Mouse (Mus musculus) embryonic facial prominence, embryonic 10.5 days (tissue): ENCODE data around the gene Slc16a6. TPM values are rescaled to one million over a fixed set of nuclear protein-coding genes. Genes with fewer than 3 reads are reported as not detected.
"Not testable (repeated sequence)": the region's sequence is repeated elsewhere in the genome, so short reads cannot be mapped to it uniquely, and the experiment has no call there.

Experiments
- DNase-seq: peaks from one replicate; pipeline ENCODE4 v3.0.0-alpha.2; 2017; ENCODE audit warnings: low spot score
- H3K27ac ChIP-seq: fragments of 300-500 bp; sonication (generic); replicated peaks from 2 replicates; pipeline ENCODE4 v1.5.1; 2016; ENCODE audit warnings: mild to moderate bottlenecking
- H3K27me3 ChIP-seq: fragments of 300-500 bp; sonication (generic); replicated peaks from 2 replicates; pipeline ENCODE4 v1.6.1; 2016; ENCODE audit warnings: low read depth, mild to moderate bottlenecking; ENCODE audit not compliant: poor library complexity, severe bottlenecking
- H3K36me3 ChIP-seq: fragments of 300-500 bp; sonication (generic); replicated peaks from 2 replicates; pipeline ENCODE4 v1.6.1; 2016; ENCODE audit warnings: mild to moderate bottlenecking, moderate library complexity
- H3K4me1 ChIP-seq: fragments of 300-500 bp; sonication (generic); 2 replicates; pipeline ENCODE4 v1.6.1; 2016
- H3K4me3 ChIP-seq: fragments of 300-500 bp; sonication (generic); 2 replicates; pipeline ENCODE4 v1.5.1; 2016; ENCODE audit warnings: mild to moderate bottlenecking, moderate library complexity
- H3K9me3 ChIP-seq: fragments of 300-500 bp; sonication (generic); 2 replicates; pipeline ENCODE4 v1.6.1; 2016; ENCODE audit warnings: mild to moderate bottlenecking
- WGBS: fragments of 180-500 bp; shearing (Covaris S2); methylation state at CpG from one replicate; pipeline ENCODE4 v1.1.7; 2016; 5-methylcytosine and 5-hydroxymethylcytosine counted together
- polyA plus RNA-seq: library from polyadenylated mRNA; unstranded; fragments of >200 nt; fragmentation: Nextera tagmentation; extraction: Ambion mirVana; gene quantifications from 2 replicates; pipeline ENCODE4 v1.2.1, GENCODE M21; 2016

Gene Slc16a6
- polyA plus RNA-seq, 1 experiment from 2014 or later: 3.8 TPM

GRCm38 (mm10) chr11:109496475-109496993 lies 23.1 kb upstream of the Slc16a6 start:
- H3K9me3 ChIP-seq: no peaks in the 10 kb centered on the region
- 90% methylated on average over 7 of the region's 7 CpGs for WGBS
- H3K27ac ChIP-seq: no peak overlapping the region
- H3K27me3 ChIP-seq: no peaks in the 10 kb centered on the region
- H3K4me3 ChIP-seq: no peak overlapping the region
- no peaks in the 10 kb centered on the region for H3K36me3 ChIP-seq
- DNase-seq: no peak
- H3K4me1 ChIP-seq: peaks cover 23% of the 10 kb centered on the region

- Histone ChIP-seq H3K27me3 (no peaks in the 10 kb centered on the region), H3K4me1 (peaks cover 23% of the 10 kb centered on the region), H3K4me3 (no peak overlapping the region), H3K27ac (no peak overlapping the region), H3K9me3 (no peaks in the 10 kb centered on the region), H3K36me3 (no peaks in the 10 kb centered on the region)
- WGBS: 73% methylated on average over 14 of the region's 14 CpGs
- DNase-seq: no peak
These were observed 22.5 kb upstream of the Slc16a6 start for GRCm38 (mm10) chr11:109495771-109496474.

GRCm38 (mm10) chr11:109494890-109495770 lies 21.7 kb upstream of the Slc16a6 start:
- no peak overlapping the region for H3K4me3 ChIP-seq
- DNase-seq: no peak
- WGBS: 72% methylated on average over 24 of the region's 24 CpGs
- H3K27me3 ChIP-seq: no peaks in the 10 kb centered on the region
- H3K4me1 ChIP-seq: peaks cover 23% of the 10 kb centered on the region
- no peaks in the 10 kb centered on the region for H3K9me3 ChIP-seq
- no peaks in the 10 kb centered on the region for H3K36me3 ChIP-seq
- no peak overlapping the region for H3K27ac ChIP-seq

GRCm38 (mm10) chr11:109492847-109493464 lies 19.6 kb upstream of the Slc16a6 start:
- H3K27ac ChIP-seq, H3K9me3 ChIP-seq, H3K36me3 ChIP-seq, H3K27me3 ChIP-seq, DNase-seq, H3K4me3 ChIP-seq: not testable (repeated sequence)
- H3K4me1 ChIP-seq: peaks cover 19% of the 10 kb centered on the region
- WGBS: 85% methylated on average over 8 of the region's 8 CpGs

- DNase-seq: no peak
- Histone ChIP-seq H3K36me3 (no peaks in the 10 kb centered on the region), H3K4me1 (peaks cover 19% of the 10 kb centered on the region), H3K9me3 (no peaks in the 10 kb centered on the region), H3K27ac (no peak overlapping the region), H3K27me3 (no peaks in the 10 kb centered on the region), H3K4me3 (no peak overlapping the region)
- WGBS: 85% methylated on average over 4 of the region's 4 CpGs
These were observed 18.4 kb upstream of the Slc16a6 start for GRCm38 (mm10) chr11:109491844-109492243.

GRCm38 (mm10) chr11:109489763-109490162 lies 16.4 kb upstream of the Slc16a6 start:
- Histone ChIP-seq H3K4me3 (no peak overlapping the region), H3K36me3 (no peaks in the 10 kb centered on the region), H3K27ac (no peak overlapping the region), H3K9me3 (no peaks in the 10 kb centered on the region), H3K27me3 (no peaks in the 10 kb centered on the region), H3K4me1 (peaks cover 10% of the 10 kb centered on the region)
- WGBS: 91% methylated on average over 2 of the region's 2 CpGs
- DNase-seq: no peak

GRCm38 (mm10) chr11:109487991-109488684 lies 14.7 kb upstream of the Slc16a6 start:
- no peaks in the 10 kb centered on the region for H3K36me3 ChIP-seq
- DNase-seq: no peak
- no peak overlapping the region for H3K4me3 ChIP-seq
- no peak overlapping the region for H3K27ac ChIP-seq
- H3K4me1 ChIP-seq: peaks cover 6% of the 10 kb centered on the region; the same call in 1 of the 2 replicates
- WGBS: 79% methylated on average over 10 of the region's 10 CpGs
- no peaks in the 10 kb centered on the region for H3K27me3 ChIP-seq
- no peaks in the 10 kb centered on the region for H3K9me3 ChIP-seq

GRCm38 (mm10) chr11:109487111-109487510 lies 13.7 kb upstream of the Slc16a6 start:
- no peak for DNase-seq
- peaks cover 6% of the 10 kb centered on the region; the same call in 1 of the 2 replicates for H3K4me1 ChIP-seq
- 55% methylated on average over 1 of the region's 1 CpGs for WGBS
- H3K9me3 ChIP-seq: no peaks in the 10 kb centered on the region
- H3K27ac ChIP-seq: no peak overlapping the region
- H3K36me3 ChIP-seq: no peaks in the 10 kb centered on the region
- no peaks in the 10 kb centered on the region for H3K27me3 ChIP-seq
- H3K4me3 ChIP-seq: no peak overlapping the region

- Histone ChIP-seq H3K4me3 (no peak overlapping the region), H3K27ac (no peak overlapping the region), H3K4me1 (peaks cover 6% of the 10 kb centered on the region; the same call in 1 of the 2 replicates), H3K36me3 (no peaks in the 10 kb centered on the region), H3K27me3 (0 out of 2 replicates have a peak, but pooled peaks cover 3% of the 10 kb centered on the region), H3K9me3 (no peaks in the 10 kb centered on the region)
- 77% methylated on average over 15 of the region's 15 CpGs for WGBS
- DNase-seq: no peak
These were observed 12.1 kb upstream of the Slc16a6 start for GRCm38 (mm10) chr11:109485398-109486045.

- no peak for DNase-seq
- Histone ChIP-seq H3K36me3 (no peaks in the 10 kb centered on the region), H3K4me1 (peaks cover 35% of the 10 kb centered on the region), H3K27ac (no peak overlapping the region), H3K4me3 (no peak overlapping the region), H3K27me3 (peaks cover 37% of the 10 kb centered on the region), H3K9me3 (no peaks in the 10 kb centered on the region)
- WGBS: 79% methylated on average over 8 of the region's 8 CpGs
These were observed 7.0 kb upstream of the Slc16a6 start for GRCm38 (mm10) chr11:109480440-109480839.

GRCm38 (mm10) chr11:109479575-109480285 lies 6.3 kb upstream of the Slc16a6 start:
- 51% methylated on average over 16 of the region's 16 CpGs for WGBS
- peaks cover 44% of the 10 kb centered on the region for H3K27me3 ChIP-seq
- H3K36me3 ChIP-seq: no peaks in the 10 kb centered on the region
- DNase-seq: no peak
- H3K4me1 ChIP-seq: peaks cover 33% of the 10 kb centered on the region
- H3K27ac ChIP-seq: no peak overlapping the region
- no peaks in the 10 kb centered on the region for H3K9me3 ChIP-seq
- H3K4me3 ChIP-seq: no peak overlapping the region
